In the genomic region with DNA sequence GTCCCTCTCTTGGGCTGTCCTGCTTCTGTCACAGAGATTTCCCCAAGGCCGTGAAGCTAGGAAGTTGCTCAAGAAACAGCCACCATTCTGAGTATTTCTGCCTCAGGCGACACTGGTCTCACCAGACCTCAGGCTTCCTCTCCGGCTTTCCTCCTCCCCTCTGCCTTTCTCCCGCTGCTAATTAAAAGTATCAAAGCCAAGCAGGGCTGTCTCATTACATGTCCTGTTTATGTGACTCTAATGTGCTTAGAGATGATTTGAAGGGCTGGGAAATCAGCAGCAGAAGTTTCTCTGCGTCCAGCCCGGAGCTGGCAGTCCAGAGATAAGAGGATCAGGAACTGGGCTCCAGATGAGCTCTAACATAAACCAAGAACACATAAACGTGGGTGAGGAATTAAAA, we compare ENCODE assay signal across 18 mouse cellular contexts.
DNase-seq lines count a peak whose midpoint lies in the region; ATAC-seq and TF ChIP-seq lines count a peak whose summit lies in the region.
"Had no signal": no experiment of that assay in that cellular context is flagged by ENCODE, and none has a peak within 500 bp of the region (broad histone marks: within the 10 kb centered on the region; RNA-seq: fewer than 3 reads in every experiment).

No protein-coding gene starts in this region.

- H3K4me3 ChIP-seq in forebrain, embryonic 11.5 days (ENCODE audit: low read depth, low read length), result no peak overlapping the region
- no peak overlapping the region for H3K4me3 ChIP-seq in forebrain, embryonic 16.5 days (replicated peaks; ENCODE audit: low read length)
- H3K4me3 ChIP-seq in midbrain, embryonic 12.5 days, result no peak overlapping the region
- no peak overlapping the region for H3K4me3 ChIP-seq in midbrain, embryonic 10.5 days
- no peak overlapping the region for H3K4me3 ChIP-seq in gastrocnemius, adult 2 months
- H3K4me3 ChIP-seq: embryonic facial prominence, embryonic 12.5 days; forebrain, embryonic 12.5 days; heart, embryonic 13.5 days; hindbrain, embryonic 13.5 days had no signal

- 40% methylated on average over 7 of the region's 7 CpGs for WGBS in forebrain, embryonic 11.5 days
- WGBS in forebrain, embryonic 16.5 days, result 18% methylated on average over 7 of the region's 7 CpGs
- WGBS in midbrain, embryonic 12.5 days, result 57% methylated on average over 7 of the region's 7 CpGs
- 69% methylated on average over 7 of the region's 7 CpGs for WGBS in midbrain, embryonic 10.5 days

- no peak overlapping the region for H3K27ac ChIP-seq in forebrain, embryonic 11.5 days (ENCODE audit: low read depth, low read length)
- no peak overlapping the region for H3K27ac ChIP-seq in forebrain, embryonic 16.5 days (ENCODE audit: low read length)
- no peak overlapping the region for H3K27ac ChIP-seq in midbrain, embryonic 12.5 days (replicated peaks)
- no peak overlapping the region for H3K27ac ChIP-seq in midbrain, embryonic 10.5 days (replicated peaks)
- H3K27ac ChIP-seq in gastrocnemius, adult 2 months, result no peak overlapping the region
- H3K27ac ChIP-seq: embryonic facial prominence, embryonic 12.5 days; forebrain, embryonic 12.5 days; heart, embryonic 13.5 days; hindbrain, embryonic 13.5 days had no signal

- no peaks in the 10 kb centered on the region for H3K27me3 ChIP-seq in forebrain, embryonic 11.5 days (ENCODE audit: control insufficient read depth, insufficient read depth, low read length)
- no peaks in the 10 kb centered on the region for H3K27me3 ChIP-seq in forebrain, embryonic 16.5 days (replicated peaks; ENCODE audit: control insufficient read depth, insufficient read depth, low read length)
- H3K27me3 ChIP-seq in midbrain, embryonic 12.5 days, result no peaks in the 10 kb centered on the region
- no peaks in the 10 kb centered on the region for H3K27me3 ChIP-seq in midbrain, embryonic 10.5 days (ENCODE audit: low read depth, poor library complexity, severe bottlenecking)
- H3K27me3 ChIP-seq: embryonic facial prominence, embryonic 12.5 days; forebrain, embryonic 12.5 days; heart, embryonic 13.5 days; hindbrain, embryonic 13.5 days had no signal

- TF ChIP-seq POLR2A in brain, embryonic 14.5 days (IDR thresholded peaks at IDR 0.05; ENCODE audit: borderline replicate concordance, extremely low read depth, insufficient read depth, insufficient read length, poor library complexity, severe bottlenecking), result no peak

- no peaks in the 10 kb centered on the region for H3K4me1 ChIP-seq in forebrain, embryonic 11.5 days (replicated peaks; ENCODE audit: control insufficient read depth, insufficient read depth, low read length)
- H3K4me1 ChIP-seq in forebrain, embryonic 16.5 days (replicated peaks; ENCODE audit: control insufficient read depth, insufficient read depth, low read length), result no peaks in the 10 kb centered on the region
- 0 out of 2 replicates have a peak, but pooled peaks cover 3% of the 10 kb centered on the region for H3K4me1 ChIP-seq in midbrain, embryonic 12.5 days
- H3K4me1 ChIP-seq in midbrain, embryonic 10.5 days, result no peaks in the 10 kb centered on the region
- H3K4me1 ChIP-seq: embryonic facial prominence, embryonic 12.5 days; heart, embryonic 13.5 days; hindbrain, embryonic 13.5 days had no signal

- H3K9me3 ChIP-seq in forebrain, embryonic 11.5 days (ENCODE audit: control insufficient read depth, low read length), result no peaks in the 10 kb centered on the region
- no peaks in the 10 kb centered on the region for H3K9me3 ChIP-seq in forebrain, embryonic 16.5 days (ENCODE audit: control insufficient read depth, low read length)
- no peaks in the 10 kb centered on the region; the same call in 1 of the 2 replicates for H3K9me3 ChIP-seq in midbrain, embryonic 12.5 days
- H3K9me3 ChIP-seq in midbrain, embryonic 10.5 days (replicated peaks), result no peaks in the 10 kb centered on the region
- H3K9me3 ChIP-seq: embryonic facial prominence, embryonic 12.5 days; heart, embryonic 13.5 days; hindbrain, embryonic 13.5 days had no signal

- no peak overlapping the region for H3K9ac ChIP-seq in forebrain, embryonic 11.5 days (ENCODE audit: low read length)
- H3K9ac ChIP-seq in forebrain, embryonic 16.5 days (replicated peaks; ENCODE audit: low read depth, low read length), result no peak overlapping the region
- no peak overlapping the region for H3K9ac ChIP-seq in midbrain, embryonic 12.5 days (replicated peaks)
- H3K9ac ChIP-seq: embryonic facial prominence, embryonic 12.5 days; forebrain, embryonic 12.5 days; forebrain, postnatal 0 days; heart, embryonic 13.5 days; hindbrain, embryonic 13.5 days had no signal

- H3K4me2 ChIP-seq in forebrain, embryonic 11.5 days (ENCODE audit: low read depth, low read length, severe bottlenecking), result no peak overlapping the region
- H3K4me2 ChIP-seq in forebrain, embryonic 16.5 days (ENCODE audit: low read length), result no peak overlapping the region
- no peak overlapping the region for H3K4me2 ChIP-seq in midbrain, embryonic 12.5 days (replicated peaks)
- H3K4me2 ChIP-seq: embryonic facial prominence, embryonic 12.5 days; forebrain, embryonic 12.5 days; heart, embryonic 13.5 days; hindbrain, embryonic 13.5 days had no signal

- TF ChIP-seq CTCF in brain, embryonic 14.5 days (IDR thresholded peaks at IDR 0.05; ENCODE audit: borderline replicate concordance, extremely low read depth, insufficient read depth, insufficient read length), result no peak
- TF ChIP-seq CTCF in gastrocnemius, adult 2 months (IDR thresholded peaks at IDR 0.05), result no peak

- no peaks in the 10 kb centered on the region for H3K36me3 ChIP-seq in forebrain, embryonic 11.5 days (ENCODE audit: control insufficient read depth, insufficient read depth, low read length)
- H3K36me3 ChIP-seq in forebrain, embryonic 16.5 days (ENCODE audit: control insufficient read depth, insufficient read depth), result no peaks in the 10 kb centered on the region
- H3K36me3 ChIP-seq in midbrain, embryonic 12.5 days, result no peaks in the 10 kb centered on the region
- H3K36me3 ChIP-seq in midbrain, embryonic 10.5 days, result no peaks in the 10 kb centered on the region
- H3K36me3 ChIP-seq: embryonic facial prominence, embryonic 12.5 days; forebrain, embryonic 12.5 days; heart, embryonic 13.5 days; hindbrain, embryonic 13.5 days had no signal

- intact Hi-C loops in gastrocnemius, adult 2 months (cut with DNase I), result no loop called here

- DNase-seq in forebrain, embryonic 11.5 days (ENCODE audit: low spot score), result peak; percentile 43
- no peak for DNase-seq in midbrain, embryonic 10.5 days (ENCODE audit: low spot score)
- DNase-seq in brain, embryonic 14.5 days (ENCODE audit: low read depth), result peak; percentile 57
- peak; percentile 32 for DNase-seq in retina, adult 2 months (ENCODE audit: low read depth, low spot score)
- no peak for DNase-seq in gastrocnemius, adult 2 months
- DNase-seq in cerebellum, adult 11 months, result no peak
- DNase-seq: adrenal gland, postnatal 10 days; cerebellum, adult 8-10 months; cerebellum, postnatal 14 days; forebrain, postnatal 0 days; gastrocnemius, postnatal 25 days; heart, postnatal 4 days had no signal

- ATAC-seq in forebrain, embryonic 11.5 days (replicated peaks; ENCODE audit: low FRiP score), result no peak
- ATAC-seq in forebrain, embryonic 16.5 days, result no peak
- ATAC-seq in midbrain, embryonic 12.5 days (ENCODE audit: low FRiP score, low read depth), result 0 out of 2 replicates have a peak, but pooled peaks have one; percentile 30
- ATAC-seq: forebrain, postnatal 0 days had no signal

Comparison
In these comparisons a context has a peak if more than half of its experiments do, and no peak if none do; other contexts are left out.
1. DNase-seq: peak in forebrain, embryonic 11.5 days (single experiment), brain, embryonic 14.5 days (single experiment) and retina, adult 2 months (single experiment); none in midbrain, embryonic 10.5 days (single experiment), gastrocnemius, adult 2 months (single experiment) and cerebellum, adult 11 months (single experiment).